Mouse (Mus musculus) bone marrow, adult 2 months (tissue): ENCODE results near the gene Zfp109. TPM values are rescaled to one million over a fixed set of nuclear protein-coding genes. Genes with fewer than 3 reads are reported as not detected.
"Not testable (repeated sequence)": the region's sequence is repeated elsewhere in the genome, so short reads cannot be mapped to it uniquely, and the experiment has no call there.

Experiments used
- H3K27ac ChIP-seq: fragments of 200-500 bp; 2 replicates; pipeline ENCODE4 v1.5.1; 2012; ENCODE audit warnings: low read depth, mild to moderate bottlenecking, control low read depth, inconsistent platforms, low read length; ENCODE audit not compliant: control insufficient read depth, poor library complexity, insufficient read depth
- H3K4me1 ChIP-seq: fragments of 200-500 bp; 2 replicates; pipeline ENCODE4 v1.6.1; 2011; ENCODE audit warnings: low read length; ENCODE audit not compliant: control insufficient read depth, insufficient read depth
- H3K4me3 ChIP-seq: fragments of 200-500 bp; replicated peaks from 2 replicates; pipeline ENCODE3; 2011; ENCODE audit warnings: mild to moderate bottlenecking, low read depth, low read length, control low read depth; ENCODE audit not compliant: control insufficient read depth
- CTCF ChIP-seq: fragments of 200-500 bp; IDR thresholded peaks from 2 replicates; pipeline ENCODE4 v1.5.1; 2011; ENCODE audit warnings: low read length, control low read depth; ENCODE audit not compliant: control insufficient read depth, insufficient read depth
- POLR2A ChIP-seq: fragments of 200-500 bp; IDR thresholded peaks from 2 replicates; pipeline ENCODE4 v1.6.1; 2011; ENCODE audit warnings: low read depth, mild to moderate bottlenecking, control low read depth, low read length, borderline replicate concordance; ENCODE audit not compliant: control insufficient read depth
- WGBS: fragments of 180-500 bp; shearing (Covaris S2); methylation state at CpG from one replicate; pipeline ENCODE4 v1.1.7; 2018; 5-methylcytosine and 5-hydroxymethylcytosine counted together
- polyA plus RNA-seq: library from polyadenylated mRNA; stranded (reverse); fragments of >200 nt; gene quantifications from 2 replicates; pipeline ENCODE4 v1.2.4, GENCODE M21; 2011; ENCODE audit warnings: low replicate concordance; ENCODE audit not compliant: missing spikeins, insufficient read depth, insufficient read length

Zfp109 gene
- 0.43 and 0.95 TPM in 2 replicates for polyA plus RNA-seq

DNA sequence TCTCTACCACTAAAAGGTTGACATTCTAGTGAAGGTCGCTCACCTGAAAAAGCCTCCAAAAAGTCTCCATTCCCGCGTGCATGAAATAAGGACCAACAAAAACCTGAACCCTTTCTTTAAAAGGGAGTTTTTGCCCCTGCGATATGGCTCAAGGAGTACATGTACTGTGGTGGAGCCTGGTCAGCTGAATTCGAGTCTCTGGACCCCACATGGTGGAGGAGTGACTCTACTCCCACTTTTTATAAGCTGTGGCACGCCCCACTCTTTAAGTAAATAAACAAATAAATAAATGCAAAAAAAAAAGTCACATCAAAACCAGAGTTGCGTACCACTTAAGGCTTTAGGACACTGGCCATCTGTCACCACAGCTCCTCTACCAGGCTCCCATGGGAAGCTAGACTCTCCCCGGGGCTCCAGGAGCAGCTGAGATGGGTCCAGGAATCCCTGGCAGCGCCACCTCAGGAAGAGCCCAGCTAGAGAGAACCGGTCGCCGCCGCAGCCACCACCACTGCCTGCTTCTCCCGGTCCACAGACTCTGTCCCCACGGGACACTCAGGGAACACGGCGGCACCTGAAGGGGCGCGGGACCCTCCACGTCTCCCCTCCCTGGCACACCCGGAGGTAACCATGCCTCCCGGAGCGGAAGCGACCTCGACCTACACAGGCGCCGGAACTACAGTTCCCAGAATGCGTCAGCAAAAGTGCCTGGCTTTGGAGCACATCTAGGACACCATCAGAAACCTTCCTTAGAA lies at the start of gene Zfp109:
TSS of gene Zfp109 (minus strand) at position 521 of the 752 bp plus-strand sequence.
- peak within 1 kb of the TSS; percentile 89 for H3K4me3 ChIP-seq
- no peaks in the 10 kb centered on the region; the same call in 1 of the 2 replicates for H3K4me1 ChIP-seq
- no peak within 1 kb of the TSS for H3K27ac ChIP-seq
- 6% methylated on average over 28 of the region's 28 CpGs for WGBS
- no peak for TF ChIP-seq CTCF
- peak; percentile 36; the same call in 1 of the 2 replicates for TF ChIP-seq POLR2A

DNA sequence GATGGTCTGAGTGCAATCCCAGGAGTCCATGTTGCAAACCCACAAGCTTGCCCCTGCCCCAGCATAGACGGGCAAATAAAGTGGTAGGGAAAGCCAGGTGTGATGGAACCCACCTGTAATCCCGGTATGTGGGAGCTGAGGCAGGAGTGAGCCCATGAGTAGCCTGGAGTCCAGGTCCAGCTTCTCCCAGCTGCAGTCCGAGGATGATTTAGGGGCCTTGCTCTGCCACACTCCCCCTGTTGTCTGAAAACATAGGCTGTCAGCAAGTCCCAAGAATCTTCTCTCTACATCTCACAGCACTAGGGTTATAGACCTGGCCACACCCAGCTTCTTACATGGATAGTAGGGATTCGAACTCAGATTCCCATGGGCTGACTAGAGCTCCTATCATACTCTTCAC lies 49.6 kb upstream of the Zfp109 start:
- no peak overlapping the region for H3K4me3 ChIP-seq
- TF ChIP-seq CTCF (no peak), POLR2A (no peak)
- no peaks in the 10 kb centered on the region for H3K4me1 ChIP-seq
- no peak overlapping the region for H3K27ac ChIP-seq
- 71% methylated on average over 4 of the region's 4 CpGs for WGBS

DNA sequence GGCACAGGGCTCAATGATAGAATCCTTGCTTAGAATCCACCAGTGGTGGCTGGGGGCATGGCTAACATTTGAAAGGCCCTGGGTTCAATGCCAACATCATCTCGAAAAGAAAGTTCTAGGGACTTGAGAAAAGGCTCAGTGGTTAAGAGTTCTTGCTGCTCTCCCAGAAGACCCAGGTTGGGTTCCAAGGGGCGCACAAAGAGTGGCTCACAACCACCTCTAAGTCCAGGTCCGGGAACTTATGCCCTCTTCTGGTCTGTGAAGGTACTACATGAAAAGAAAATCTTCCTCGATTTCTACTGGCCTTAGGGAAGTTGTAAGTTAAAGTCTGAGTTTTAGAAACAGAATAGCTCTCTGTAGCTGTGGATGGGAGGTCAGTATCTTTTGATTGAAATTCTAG lies 48.7 kb upstream of the Zfp109 start:
- 49% methylated on average over 4 of the region's 4 CpGs for WGBS
- H3K4me3 ChIP-seq = no peak overlapping the region
- H3K27ac ChIP-seq = no peak overlapping the region
- no peak for TF ChIP-seq POLR2A
- no peak for TF ChIP-seq CTCF
- no peaks in the 10 kb centered on the region for H3K4me1 ChIP-seq

DNA sequence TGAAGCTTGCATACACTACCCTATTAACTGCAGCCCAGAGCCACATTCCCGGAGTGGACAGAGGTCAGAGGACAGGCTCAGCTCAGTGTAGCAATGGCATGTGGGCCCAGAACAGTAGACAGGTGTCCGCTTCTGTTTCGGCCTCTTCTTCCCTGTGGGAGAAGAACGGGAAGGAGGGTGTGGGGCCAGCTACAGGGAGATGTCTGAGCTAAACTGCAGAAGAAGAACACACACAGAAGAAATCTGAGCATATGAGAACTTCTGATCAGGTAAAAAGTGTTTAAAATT lies 43.4 kb upstream of the Zfp109 start:
- WGBS = 64% methylated on average over 4 of the region's 4 CpGs
- TF ChIP-seq CTCF (no peak), POLR2A (no peak)
- Histone ChIP-seq H3K4me3 (no peak overlapping the region), H3K4me1 (no peaks in the 10 kb centered on the region), H3K27ac (no peak overlapping the region)

DNA sequence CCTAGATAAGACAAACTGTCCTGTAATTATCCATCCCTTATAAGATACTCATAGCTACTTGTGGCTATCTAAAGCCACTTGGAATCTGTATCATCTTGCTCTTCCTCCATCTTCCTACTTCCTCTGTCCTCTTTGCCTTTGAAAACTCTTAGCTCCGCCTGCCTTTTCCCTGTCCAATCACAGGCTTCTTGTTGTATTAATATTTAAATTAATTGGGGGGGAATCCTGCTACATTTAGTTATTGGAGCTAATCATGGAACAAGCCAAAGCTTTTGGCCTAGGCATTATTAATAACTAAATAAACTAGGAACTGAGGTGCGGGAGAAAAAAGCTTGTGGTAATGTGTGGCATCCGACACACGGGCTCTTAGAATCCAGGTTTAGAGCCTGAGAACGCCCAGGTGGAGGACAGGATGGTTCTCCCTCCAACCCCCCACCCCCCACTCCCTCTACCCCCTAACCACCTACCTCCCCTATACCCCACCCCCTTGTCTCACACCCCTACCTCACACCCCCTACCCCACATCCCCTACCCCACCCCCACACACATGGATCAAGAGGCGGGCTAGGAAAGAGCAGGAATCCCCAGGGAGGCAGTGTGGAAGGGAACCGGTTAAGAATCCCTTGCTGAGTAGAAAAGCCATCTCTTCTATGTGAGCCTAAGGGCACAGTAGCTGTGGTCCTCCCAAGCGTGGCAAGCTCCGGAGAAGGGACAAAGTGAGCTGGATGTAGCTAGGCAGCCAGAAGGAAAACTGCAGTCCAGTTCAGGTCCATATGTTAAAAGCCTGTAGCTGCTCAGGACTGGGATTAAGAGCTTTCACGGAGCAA lies 42.9 kb upstream of the Zfp109 start:
- WGBS = 62% methylated on average over 10 of the region's 10 CpGs
- TF ChIP-seq POLR2A = no peak
- no peak for TF ChIP-seq CTCF
- no peak overlapping the region for H3K4me3 ChIP-seq
- H3K4me1 ChIP-seq = no peaks in the 10 kb centered on the region
- no peak overlapping the region for H3K27ac ChIP-seq

DNA sequence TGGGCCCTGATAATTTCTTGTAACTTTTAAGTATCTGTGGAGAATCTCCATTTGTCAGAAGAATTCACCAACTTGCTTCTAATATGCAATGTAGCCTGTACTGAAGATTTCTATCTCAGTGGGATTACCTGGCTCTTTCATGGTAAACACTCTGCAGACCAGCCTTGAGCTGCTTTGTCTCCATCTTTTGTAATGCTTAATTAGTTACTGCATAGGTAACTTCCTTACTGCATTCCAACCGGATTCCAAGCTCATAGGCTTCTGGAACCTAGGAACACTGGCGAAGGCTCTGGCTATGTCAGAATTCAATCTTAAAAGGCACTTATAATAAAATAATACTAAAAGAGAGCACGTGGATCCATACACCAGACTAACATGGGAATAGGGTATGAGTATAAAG lies 41.4 kb upstream of the Zfp109 start:
- not testable (repeated sequence) for H3K4me1 ChIP-seq, H3K27ac ChIP-seq, H3K4me3 ChIP-seq
- 75% methylated on average over 3 of the region's 3 CpGs for WGBS

DNA sequence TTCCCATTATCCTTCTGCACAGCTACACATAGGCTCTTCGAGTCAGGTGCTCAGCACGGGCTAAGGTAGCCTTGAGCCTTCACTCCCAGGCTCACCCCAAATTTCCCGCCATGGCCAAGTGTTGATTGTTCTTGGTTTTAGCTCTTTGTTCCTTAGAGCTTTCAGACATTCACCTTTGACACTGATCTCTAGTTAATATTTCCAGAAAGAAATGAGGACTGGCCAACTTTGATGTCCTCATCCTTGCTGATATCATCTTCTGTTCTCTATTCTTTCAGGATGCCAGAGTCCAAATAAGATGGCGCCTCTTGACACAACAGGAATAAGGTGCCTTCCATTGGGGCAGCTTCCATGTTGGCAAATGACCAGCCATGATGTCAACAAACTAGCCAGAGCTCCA lies 37.1 kb upstream of the Zfp109 start:
- TF ChIP-seq POLR2A (no peak), CTCF (no peak)
- Histone ChIP-seq H3K27ac (no peak overlapping the region), H3K4me1 (no peaks in the 10 kb centered on the region), H3K4me3 (no peak overlapping the region)
- WGBS = 78% methylated on average over 4 of the region's 4 CpGs

DNA sequence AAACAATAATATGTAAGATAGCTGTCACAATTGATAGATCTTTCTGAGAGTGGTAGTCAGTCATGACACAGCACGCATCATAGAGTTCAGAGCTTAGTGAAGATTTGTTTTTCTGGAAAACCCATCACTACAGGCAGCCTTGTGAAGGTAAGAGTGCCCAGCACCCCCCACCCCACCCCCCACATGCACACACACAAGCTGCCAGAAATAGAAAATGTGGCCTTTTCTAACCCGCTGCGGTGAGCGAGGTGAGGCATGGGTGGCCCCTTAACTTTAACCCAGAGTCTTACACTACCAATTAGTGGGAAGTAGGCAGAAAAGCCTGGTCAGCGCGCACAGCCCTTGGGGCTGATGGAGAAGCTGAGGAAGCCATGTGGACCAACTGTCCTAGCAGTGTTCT lies 33.8 kb upstream of the Zfp109 start:
- Histone ChIP-seq H3K4me3 (no peak overlapping the region), H3K27ac (no peak overlapping the region), H3K4me1 (no peaks in the 10 kb centered on the region)
- WGBS = 89% methylated on average over 6 of the region's 6 CpGs
- TF ChIP-seq CTCF (no peak), POLR2A (no peak)

DNA sequence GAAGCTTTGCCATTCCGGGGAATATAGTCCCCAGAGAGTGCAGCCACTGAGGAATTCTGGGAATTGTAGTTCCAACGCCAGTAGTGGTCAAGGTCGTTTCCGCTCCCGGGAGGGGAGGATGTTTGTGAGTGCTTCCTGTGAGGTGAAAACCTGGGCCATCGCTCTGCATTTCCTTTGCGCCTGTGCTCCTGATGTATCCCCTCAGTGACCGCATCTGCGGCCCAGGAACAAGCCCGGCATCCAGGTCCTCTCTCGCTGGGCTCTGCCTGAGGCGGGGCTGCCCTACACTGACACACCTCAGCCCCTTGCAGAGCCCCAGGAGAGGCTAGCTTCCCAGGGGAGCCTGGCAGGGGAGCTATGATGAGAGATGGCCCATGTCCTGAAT lies 32.9 kb upstream of the Zfp109 start, which contains the start of gene Zfp93:
TSS of gene Zfp93 (plus strand) at position 133 of the 385 bp plus-strand sequence.
- Histone ChIP-seq H3K27ac (no peak within 1 kb of the TSS), H3K4me3 (peak within 1 kb of the TSS; percentile 60), H3K4me1 (no peaks in the 10 kb centered on the region)
- WGBS = 1% methylated on average over 12 of the region's 12 CpGs
- no peak for TF ChIP-seq CTCF
- TF ChIP-seq POLR2A = no peak
